Mouse (Mus musculus) heart, embryonic 12.5 days (tissue): ENCODE results near the gene Hnrnpab. TPM values are rescaled to one million over a fixed set of nuclear protein-coding genes. Genes with fewer than 3 reads are reported as not detected.

ENCODE experiments used
- ATAC-seq: fragments of 200-750 bp; cut with Nextera tagmentation; 2 replicates; pipeline ENCODE4 v1.8.0; 2017; ENCODE audit warnings: moderate TSS enrichment, moderate library complexity; ENCODE audit not compliant: insufficient number of reproducible peaks, low FRiP score
- H3K27ac ChIP-seq: fragments of 300-500 bp; sonication (generic); 2 replicates; pipeline ENCODE4 v1.5.1; 2016; ENCODE audit warnings: mild to moderate bottlenecking, moderate library complexity; ENCODE audit not compliant: poor library complexity, severe bottlenecking
- H3K27me3 ChIP-seq: fragments of 300-500 bp; sonication (generic); replicated peaks from 2 replicates; pipeline ENCODE4 v1.6.1; 2016; ENCODE audit warnings: mild to moderate bottlenecking, moderate library complexity
- H3K36me3 ChIP-seq: fragments of 300-500 bp; sonication (generic); 2 replicates; pipeline ENCODE4 v1.6.1; 2016; ENCODE audit warnings: mild to moderate bottlenecking, moderate library complexity
- H3K4me1 ChIP-seq: fragments of 300-500 bp; sonication (generic); replicated peaks from 2 replicates; pipeline ENCODE4 v1.6.1; 2016; ENCODE audit warnings: mild to moderate bottlenecking
- H3K4me2 ChIP-seq: fragments of 300-500 bp; sonication (generic); 2 replicates; pipeline ENCODE4 v1.6.1; 2016; ENCODE audit warnings: mild to moderate bottlenecking, moderate library complexity
- H3K4me3 ChIP-seq: fragments of 300-500 bp; sonication (generic); 2 replicates; pipeline ENCODE4 v1.5.1; 2016; ENCODE audit warnings: mild to moderate bottlenecking
- H3K9ac ChIP-seq: fragments of 300-500 bp; sonication (generic); 2 replicates; pipeline ENCODE4 v1.6.1; 2016; ENCODE audit warnings: mild to moderate bottlenecking, moderate library complexity
- H3K9me3 ChIP-seq: fragments of 300-500 bp; sonication (generic); replicated peaks from 2 replicates; pipeline ENCODE4 v1.6.1; 2016; ENCODE audit warnings: mild to moderate bottlenecking, moderate library complexity
- WGBS: fragments of 180-500 bp; shearing (Covaris S2); methylation state at CpG from one replicate; pipeline ENCODE4 v1.1.7; 2016; 5-methylcytosine and 5-hydroxymethylcytosine counted together
- polyA plus RNA-seq: library from polyadenylated mRNA; unstranded; fragments of >200 nt; fragmentation: Nextera tagmentation; extraction: Ambion mirVana; gene quantifications from 2 replicates; pipeline ENCODE4 v1.2.1, GENCODE M21; 2016

Gene Hnrnpab
- polyA plus RNA-seq, result 428 and 457 TPM in 2 replicates

- H3K27ac ChIP-seq, result peak within 1 kb of the TSS; percentile 94
- peak within 1 kb of the TSS; percentile 100 for H3K9ac ChIP-seq
- H3K4me3 ChIP-seq, result peak within 1 kb of the TSS; percentile 97
- no peaks in the 10 kb centered on the region for H3K27me3 ChIP-seq
- peaks cover 39% of the 10 kb centered on the region for H3K36me3 ChIP-seq
- ATAC-seq, result peak; percentile 94
- H3K4me2 ChIP-seq, result peak within 1 kb of the TSS; percentile 91
- WGBS, result under 1% methylated on average over 91 of the region's 91 CpGs
- no peaks in the 10 kb centered on the region for H3K9me3 ChIP-seq
- H3K4me1 ChIP-seq, result peaks cover 38% of the 10 kb centered on the region
These were observed at the start of gene Hnrnpab for GRCm38 (mm10) chr11:51606447-51607095. Gene Hnrnpab (minus strand): TSS chr11:51606847.

DNA sequence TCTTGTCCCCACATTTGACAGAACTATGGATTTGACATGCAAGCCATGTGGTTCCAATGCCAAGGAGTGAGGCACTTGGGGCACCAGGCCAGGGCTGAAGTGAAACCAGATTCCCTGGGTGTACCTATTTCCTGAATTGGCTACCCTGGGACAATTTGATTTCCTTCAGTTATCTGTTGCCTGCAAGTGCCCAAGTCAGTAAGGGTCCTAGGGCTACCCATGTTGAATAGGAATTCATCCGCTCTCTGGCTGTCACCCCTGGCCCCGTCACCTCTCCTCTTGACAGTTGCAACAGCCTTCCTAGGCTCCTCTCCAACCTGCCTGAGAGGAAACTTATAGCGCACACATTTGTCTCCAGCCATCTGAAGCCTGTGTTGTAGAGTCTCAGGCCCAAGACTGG lies 48.2 kb upstream of the Hnrnpab start:
- 86% methylated on average over 3 of the region's 3 CpGs for WGBS
- Histone ChIP-seq H3K9me3 (no peaks in the 10 kb centered on the region), H3K4me1 (peaks cover 14% of the 10 kb centered on the region), H3K9ac (no peak overlapping the region), H3K27ac (no peak overlapping the region), H3K4me2 (no peak overlapping the region), H3K4me3 (no peak overlapping the region), H3K27me3 (peaks cover 3% of the 10 kb centered on the region; the same call in 1 of the 2 replicates), H3K36me3 (no peaks in the 10 kb centered on the region)
- ATAC-seq, result no peak

GRCm38 (mm10) chr11:51653736-51654135 lies 47.1 kb upstream of the Hnrnpab start:
- ATAC-seq, result no peak
- Histone ChIP-seq H3K9me3 (no peaks in the 10 kb centered on the region), H3K27me3 (peaks cover 3% of the 10 kb centered on the region; the same call in 1 of the 2 replicates), H3K27ac (no peak overlapping the region), H3K4me3 (no peak overlapping the region), H3K4me1 (peaks cover 21% of the 10 kb centered on the region), H3K4me2 (no peak overlapping the region), H3K36me3 (no peaks in the 10 kb centered on the region), H3K9ac (no peak overlapping the region)
- WGBS, result 76% methylated on average over 6 of the region's 6 CpGs

GRCm38 (mm10) chr11:51652889-51653418 lies 46.3 kb upstream of the Hnrnpab start:
- H3K4me3 ChIP-seq, result no peak overlapping the region
- peaks cover 3% of the 10 kb centered on the region; the same call in 1 of the 2 replicates for H3K27me3 ChIP-seq
- no peak overlapping the region for H3K9ac ChIP-seq
- no peak for ATAC-seq
- no peaks in the 10 kb centered on the region for H3K9me3 ChIP-seq
- H3K4me1 ChIP-seq, result peaks cover 26% of the 10 kb centered on the region
- no peak overlapping the region for H3K4me2 ChIP-seq
- WGBS, result 87% methylated on average over 4 of the region's 4 CpGs
- H3K36me3 ChIP-seq, result no peaks in the 10 kb centered on the region
- no peak overlapping the region for H3K27ac ChIP-seq

DNA sequence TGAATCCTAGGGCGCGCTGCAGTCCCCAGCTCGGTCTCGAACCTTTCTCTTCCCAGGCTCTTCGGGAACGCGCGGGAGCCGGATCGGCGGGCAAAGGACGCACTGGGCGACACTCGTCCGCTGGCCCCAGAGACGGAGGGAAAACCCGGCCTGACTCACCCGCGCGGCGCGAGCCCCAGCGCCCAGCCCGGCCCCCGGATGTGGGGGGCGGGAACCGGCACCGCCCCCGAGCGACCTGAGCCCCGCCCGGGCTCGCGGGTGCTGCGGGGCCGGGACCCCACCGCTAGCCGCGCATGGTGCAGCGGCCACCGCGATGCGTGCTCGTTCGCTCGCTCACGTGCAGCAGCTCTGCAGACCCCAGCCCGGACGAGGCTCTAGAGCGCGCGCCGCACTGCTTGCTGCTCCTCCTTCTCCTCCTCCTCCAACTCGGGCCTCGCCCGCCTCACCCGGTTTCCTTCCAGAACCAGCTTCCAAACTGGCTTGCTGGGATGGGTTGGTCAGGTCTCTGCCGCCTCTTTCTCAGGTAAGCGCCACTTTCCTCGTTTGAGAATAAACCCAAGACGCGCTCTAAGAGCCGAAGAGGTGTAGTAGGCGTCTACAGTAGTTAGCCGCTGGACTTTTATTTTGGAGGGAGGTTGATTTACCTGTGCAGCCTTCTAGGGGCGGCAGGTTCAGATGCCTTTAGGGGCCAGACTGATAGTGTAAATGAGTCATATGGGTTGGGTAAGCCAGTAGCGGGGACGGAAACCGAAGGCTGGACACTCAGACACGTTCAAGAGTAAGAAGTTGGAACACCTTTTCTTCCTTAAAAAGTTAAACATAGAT lies 44.3 kb upstream of the Hnrnpab start, which contains the start of the genes N4bp3 and D930048N14Rik:
N4bp3 (minus strand) TSS at position 152 of the 825 bp plus-strand sequence.
D930048N14Rik (plus strand) TSS at position 264 of the 825 bp plus-strand sequence.
- H3K27ac ChIP-seq, result no peak within 1 kb of the TSS

DNA sequence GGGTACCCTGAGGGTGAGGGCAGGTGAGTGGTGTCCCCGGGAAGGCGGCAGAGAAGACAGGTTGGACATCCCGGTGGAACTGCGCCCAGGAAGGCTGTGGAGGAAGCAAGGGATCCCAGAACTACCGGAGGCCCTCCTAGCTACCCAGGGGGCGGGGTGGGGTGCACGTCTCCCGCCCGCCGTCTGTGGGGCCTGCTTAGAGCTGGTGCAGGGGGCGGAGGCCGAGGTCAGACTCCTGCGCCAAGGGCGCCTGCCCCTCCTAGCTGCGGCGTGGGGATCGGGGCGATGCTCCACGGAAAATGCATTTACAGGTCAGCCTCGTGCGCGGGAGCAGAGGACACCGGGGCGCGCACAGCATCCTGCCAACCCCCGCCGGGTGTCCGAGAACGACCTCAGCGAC lies 43.6 kb upstream of the Hnrnpab start:
- Histone ChIP-seq H3K4me1 (peaks cover 36% of the 10 kb centered on the region), H3K4me2 (peak overlapping the region; percentile 96), H3K9me3 (no peaks in the 10 kb centered on the region), H3K9ac (peak overlapping the region; percentile 84), H3K27me3 (peaks cover 5% of the 10 kb centered on the region), H3K27ac (no peak overlapping the region), H3K4me3 (peak overlapping the region; percentile 66), H3K36me3 (peaks cover 6% of the 10 kb centered on the region)
- 2% methylated on average over 30 of the region's 30 CpGs for WGBS
- ATAC-seq, result 0 out of 2 replicates have a peak, but pooled peaks have one; percentile 8

More for the DNA sequence above, 44.3 kb upstream of the Hnrnpab start, which contains the start of the genes N4bp3 and D930048N14Rik:
- H3K4me2 ChIP-seq, result peak within 1 kb of the TSS; percentile 96
- ATAC-seq, result peak; percentile 69
- H3K36me3 ChIP-seq, result 0 out of 2 replicates have a peak, but pooled peaks cover under 1% of the 10 kb centered on the region
- peaks cover 36% of the 10 kb centered on the region for H3K4me1 ChIP-seq
- no peaks in the 10 kb centered on the region for H3K9me3 ChIP-seq
- H3K27me3 ChIP-seq, result peaks cover 3% of the 10 kb centered on the region; the same call in 1 of the 2 replicates
- 1% methylated on average over 62 of the region's 70 CpGs for WGBS
- peak within 1 kb of the TSS; percentile 66 for H3K4me3 ChIP-seq
- H3K9ac ChIP-seq, result peak within 1 kb of the TSS; percentile 84

GRCm38 (mm10) chr11:51649889-51650199 lies 43.2 kb upstream of the Hnrnpab start:
- WGBS, result 4% methylated on average over 7 of the region's 7 CpGs
- H3K27me3 ChIP-seq, result peaks cover 9% of the 10 kb centered on the region
- ATAC-seq, result no peak
- H3K4me1 ChIP-seq, result peaks cover 36% of the 10 kb centered on the region
- H3K4me3 ChIP-seq, result peak overlapping the region; percentile 66
- peaks cover 10% of the 10 kb centered on the region for H3K36me3 ChIP-seq
- H3K4me2 ChIP-seq, result peak overlapping the region; percentile 96
- no peaks in the 10 kb centered on the region for H3K9me3 ChIP-seq
- no peak overlapping the region for H3K27ac ChIP-seq
- H3K9ac ChIP-seq, result peak overlapping the region; percentile 84

GRCm38 (mm10) chr11:51649111-51649888 lies 42.7 kb upstream of the Hnrnpab start:
- Histone ChIP-seq H3K4me1 (peaks cover 36% of the 10 kb centered on the region), H3K27ac (0 out of 2 replicates have a peak overlapping the region, but pooled peaks have one; percentile 1), H3K9me3 (no peaks in the 10 kb centered on the region), H3K4me2 (peak overlapping the region; percentile 96), H3K36me3 (peaks cover 12% of the 10 kb centered on the region), H3K27me3 (peaks cover 13% of the 10 kb centered on the region), H3K4me3 (peak overlapping the region; percentile 66), H3K9ac (peak overlapping the region; percentile 84)
- ATAC-seq, result no peak
- WGBS, result 34% methylated on average over 11 of the region's 11 CpGs

DNA sequence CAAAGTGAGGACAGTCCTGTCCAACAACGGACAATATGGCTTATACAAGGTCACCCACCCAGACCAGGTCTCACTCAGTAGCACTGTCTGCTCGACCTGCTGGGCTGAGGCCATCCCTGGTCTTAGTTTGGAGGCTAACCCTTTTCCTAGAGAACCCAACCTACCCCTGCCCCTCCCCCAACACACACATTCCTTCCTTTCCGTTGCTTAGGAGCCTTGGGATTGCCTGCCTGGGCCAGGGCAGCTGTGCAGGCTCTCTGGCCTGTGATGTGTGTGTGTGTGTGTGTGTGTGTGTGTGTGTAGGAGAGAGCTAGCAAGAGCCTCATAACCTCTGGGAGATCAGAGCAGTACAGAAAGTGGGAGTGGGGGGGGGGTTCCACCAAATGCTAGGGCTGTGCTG lies 41.9 kb upstream of the Hnrnpab start:
- no peak for ATAC-seq
- H3K4me1 ChIP-seq, result peaks cover 39% of the 10 kb centered on the region
- H3K9ac ChIP-seq, result 0 out of 2 replicates have a peak overlapping the region, but pooled peaks have one; percentile 84
- H3K9me3 ChIP-seq, result no peaks in the 10 kb centered on the region
- WGBS, result 27% methylated on average over 3 of the region's 3 CpGs
- H3K27me3 ChIP-seq, result peaks cover 16% of the 10 kb centered on the region; the same call in 1 of the 2 replicates
- H3K4me3 ChIP-seq, result 0 out of 2 replicates have a peak overlapping the region, but pooled peaks have one; percentile 66
- peaks cover 20% of the 10 kb centered on the region for H3K36me3 ChIP-seq
- no peak overlapping the region for H3K27ac ChIP-seq
- peak overlapping the region; percentile 96 for H3K4me2 ChIP-seq
